Mouse (Mus musculus): ENCODE results near the gene Gm5105.

GRCm38 (mm10) chr3:138097718-138098117, 30.5 kb upstream of the Gm5105 start:
- TF ChIP-seq CTCF (IDR thresholded peaks at IDR 0.05; ENCODE audit: insufficient read depth, low read length) (no peak), POLR2A (IDR thresholded peaks at IDR 0.05; ENCODE audit: borderline replicate concordance, extremely low read depth, low read depth, low read length) (no peak)
